Mouse (Mus musculus) bone marrow, adult 2 months (tissue): ENCODE data around the gene Arhgef19.

ENCODE experiments used
- CTCF ChIP-seq: fragments of 200-500 bp; IDR thresholded peaks from 2 replicates; pipeline ENCODE4 v1.5.1; 2011; ENCODE audit warnings: low read length, control low read depth; ENCODE audit not compliant: control insufficient read depth, insufficient read depth
- POLR2A ChIP-seq: fragments of 200-500 bp; IDR thresholded peaks from 2 replicates; pipeline ENCODE4 v1.6.1; 2011; ENCODE audit warnings: low read depth, mild to moderate bottlenecking, control low read depth, low read length, borderline replicate concordance; ENCODE audit not compliant: control insufficient read depth

DNA sequence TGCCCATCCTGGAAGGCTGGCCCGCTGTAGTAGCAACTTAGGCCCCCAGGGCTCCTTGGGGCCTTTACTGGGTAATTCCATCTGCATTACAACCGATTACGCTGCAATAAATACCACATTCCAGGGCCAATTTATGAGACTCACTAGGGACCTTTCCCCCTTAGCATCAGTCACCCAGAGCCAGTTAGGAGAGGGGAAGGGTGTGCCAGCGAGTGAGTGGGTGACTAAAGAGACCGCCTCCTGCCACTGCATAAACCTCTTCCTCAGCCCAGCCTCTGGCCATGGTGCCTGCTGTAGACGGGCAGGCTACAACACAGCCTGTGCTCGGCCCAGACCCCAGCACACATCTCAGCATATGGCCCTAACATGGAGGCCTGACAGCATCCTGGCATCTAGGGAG is 58.6 kb downstream of the Arhgef19 start:
- TF ChIP-seq CTCF (no peak), POLR2A (no peak)
